ENCODE assay signal across 8 mouse cellular contexts in the genomic region with DNA sequence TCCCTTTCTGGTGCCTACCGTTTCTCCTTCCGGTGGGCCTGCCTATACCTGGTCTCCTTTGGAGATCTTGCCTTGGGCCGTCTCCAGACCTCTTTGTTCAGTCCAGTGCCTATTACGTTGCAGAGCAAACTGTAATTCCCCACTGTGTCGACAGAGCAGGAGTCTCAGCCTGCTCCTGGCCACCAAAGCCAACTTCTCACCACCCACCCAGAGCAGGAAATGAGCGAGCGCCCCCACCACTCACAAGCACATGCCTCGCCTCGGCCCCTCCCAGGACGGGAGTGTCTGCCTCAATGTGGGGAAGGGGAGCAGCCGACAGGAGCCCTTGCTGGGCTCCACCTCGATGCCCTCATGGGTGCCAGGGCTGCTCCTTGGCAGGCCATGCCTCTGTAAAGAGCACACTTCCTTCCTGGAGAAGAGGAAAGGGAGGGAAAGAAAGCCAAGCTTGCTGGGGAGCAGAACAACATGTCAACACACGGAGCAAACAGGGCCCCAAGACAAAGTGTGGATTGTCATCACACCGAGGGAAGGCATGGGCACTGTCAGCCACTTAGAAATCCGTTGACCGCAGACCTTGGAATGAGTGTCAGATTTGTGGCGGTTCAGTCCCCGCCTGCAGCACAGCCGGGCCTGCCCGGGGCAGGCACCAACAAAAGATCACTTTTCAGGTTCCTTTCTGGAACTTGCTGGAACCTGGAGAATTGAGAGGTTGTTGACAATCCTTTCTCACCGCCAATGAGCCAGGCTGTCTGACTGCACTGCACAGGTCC. TPM values are rescaled to one million over a fixed set of nuclear protein-coding genes. Genes with fewer than 3 reads are reported as not detected.
A peak's percentile ranks its signal among the peaks of the same experiment; 100 is the strongest.
DNase-seq lines count a peak whose midpoint lies in the region; ATAC-seq and TF ChIP-seq lines count a peak whose summit lies in the region.

No protein-coding gene starts in this region.

- ATAC-seq in hindbrain, embryonic 13.5 days (ENCODE audit: low FRiP score) = no peak
- peak; percentile 66 for ATAC-seq in lung, postnatal 0 days
- ATAC-seq in forebrain, embryonic 16.5 days = no peak

- no peak overlapping the region for H3K4me2 ChIP-seq in hindbrain, embryonic 13.5 days
- peak overlapping the region; percentile 31; the same call in 1 of the 2 replicates for H3K4me2 ChIP-seq in lung, postnatal 0 days (replicated peaks; ENCODE audit: low read depth, low read length)
- H3K4me2 ChIP-seq in forebrain, embryonic 16.5 days (ENCODE audit: low read length) = no peak overlapping the region

- TF ChIP-seq EP300 in ES-Bruce4 (IDR thresholded peaks at IDR 0.05; ENCODE audit: insufficient read depth, low read depth, low read length) = no peak
- peak; percentile 42; the same call in 1 of the 2 replicates for TF ChIP-seq EP300 in lung, postnatal 0 days (IDR thresholded peaks at IDR 0.05)

- H3K4me1 ChIP-seq in cerebellum, adult 2 months (ENCODE audit: control insufficient read depth, insufficient read depth, low read length) = peaks cover 23% of the 10 kb centered on the region
- peaks cover 17% of the 10 kb centered on the region for H3K4me1 ChIP-seq in ES-Bruce4 (ENCODE audit: control insufficient read depth, insufficient read depth, low read length)
- H3K4me1 ChIP-seq in hindbrain, embryonic 13.5 days (replicated peaks) = peaks cover 73% of the 10 kb centered on the region
- H3K4me1 ChIP-seq in lung, postnatal 0 days (ENCODE audit: insufficient read depth, low read depth, low read length) = peaks cover 59% of the 10 kb centered on the region
- H3K4me1 ChIP-seq in forebrain, embryonic 16.5 days (replicated peaks; ENCODE audit: control insufficient read depth, insufficient read depth, low read length) = peaks cover 17% of the 10 kb centered on the region

- H3K36me3 ChIP-seq in ES-Bruce4 (ENCODE audit: control insufficient read depth, insufficient read depth, low read length, poor library complexity, severe bottlenecking) = no peaks in the 10 kb centered on the region
- H3K36me3 ChIP-seq in hindbrain, embryonic 13.5 days = peaks cover 52% of the 10 kb centered on the region
- no peaks in the 10 kb centered on the region for H3K36me3 ChIP-seq in lung, postnatal 0 days (ENCODE audit: insufficient read depth, low read length)
- peaks cover 5% of the 10 kb centered on the region; the same call in 1 of the 2 replicates for H3K36me3 ChIP-seq in forebrain, embryonic 16.5 days (ENCODE audit: control insufficient read depth, insufficient read depth)

- H3K9me3 ChIP-seq in ES-Bruce4 (replicated peaks; ENCODE audit: control insufficient read depth, insufficient read depth, low read length, poor library complexity, severe bottlenecking) = no peaks in the 10 kb centered on the region
- no peaks in the 10 kb centered on the region for H3K9me3 ChIP-seq in hindbrain, embryonic 13.5 days
- no peaks in the 10 kb centered on the region for H3K9me3 ChIP-seq in lung, postnatal 0 days (ENCODE audit: low read length)
- no peaks in the 10 kb centered on the region for H3K9me3 ChIP-seq in forebrain, embryonic 16.5 days (ENCODE audit: control insufficient read depth, low read length)

- no peak overlapping the region for H3K4me3 ChIP-seq in cerebellum, adult 2 months (replicated peaks; ENCODE audit: insufficient read depth, low read depth, low read length)
- H3K4me3 ChIP-seq in ES-Bruce4 (ENCODE audit: low read depth, low read length) = no peak overlapping the region
- no peak overlapping the region for H3K4me3 ChIP-seq in hindbrain, embryonic 13.5 days
- no peak overlapping the region for H3K4me3 ChIP-seq in lung, postnatal 0 days (ENCODE audit: low read depth, low read length)
- H3K4me3 ChIP-seq in forebrain, embryonic 16.5 days (replicated peaks; ENCODE audit: low read length) = no peak overlapping the region

- 0 out of 2 replicates have a peak overlapping the region, but pooled peaks have one; percentile 8 for H3K27ac ChIP-seq in cerebellum, adult 2 months (ENCODE audit: insufficient read depth, low read length)
- peak overlapping the region; percentile 62 for H3K27ac ChIP-seq in ES-Bruce4 (ENCODE audit: insufficient read depth, low read length)
- peak overlapping the region; percentile 78 for H3K27ac ChIP-seq in hindbrain, embryonic 13.5 days
- peak overlapping the region; percentile 88 for H3K27ac ChIP-seq in lung, postnatal 0 days (ENCODE audit: low read length)
- H3K27ac ChIP-seq in forebrain, embryonic 16.5 days (ENCODE audit: low read length) = no peak overlapping the region

- no peak for DNase-seq in cerebellum, adult 2 months
- no peak for DNase-seq in cerebellum, adult 11 months
- peak; percentile 83 for DNase-seq in lung, postnatal 0 days (ENCODE audit: low spot score)
- no peak for DNase-seq in right cerebral cortex, postnatal 4 days
- DNase-seq in cerebellum, adult 18-20 months = no peak

- WGBS in cerebellum, adult 2 months = 59% methylated on average over 21 of the region's 21 CpGs
- 82% methylated on average over 21 of the region's 21 CpGs for WGBS in hindbrain, embryonic 13.5 days
- WGBS in lung, postnatal 0 days = 17% methylated on average over 21 of the region's 21 CpGs
- 80% methylated on average over 21 of the region's 21 CpGs for WGBS in forebrain, embryonic 16.5 days

- H3K27me3 ChIP-seq in cerebellum, adult 2 months (ENCODE audit: control insufficient read depth, insufficient read depth, low read length) = no peaks in the 10 kb centered on the region
- no peaks in the 10 kb centered on the region for H3K27me3 ChIP-seq in ES-Bruce4 (ENCODE audit: control insufficient read depth, insufficient read depth, low read length, poor library complexity, severe bottlenecking)
- H3K27me3 ChIP-seq in hindbrain, embryonic 13.5 days = no peaks in the 10 kb centered on the region
- no peaks in the 10 kb centered on the region for H3K27me3 ChIP-seq in lung, postnatal 0 days (replicated peaks; ENCODE audit: insufficient read depth, low read length)
- H3K27me3 ChIP-seq in forebrain, embryonic 16.5 days (replicated peaks; ENCODE audit: control insufficient read depth, insufficient read depth, low read length) = no peaks in the 10 kb centered on the region

- TF ChIP-seq POLR2A in cerebellum, adult 2 months (IDR thresholded peaks at IDR 0.05; ENCODE audit: borderline replicate concordance, insufficient read depth, low read length) = no peak
- no peak for TF ChIP-seq POLR2A in ES-Bruce4 (IDR thresholded peaks at IDR 0.05; ENCODE audit: insufficient read depth, low read length)

- peak overlapping the region; percentile 17 for H3K9ac ChIP-seq in ES-Bruce4 (ENCODE audit: low read depth, poor library complexity, severe bottlenecking)
- no peak overlapping the region for H3K9ac ChIP-seq in hindbrain, embryonic 13.5 days
- no peak overlapping the region for H3K9ac ChIP-seq in lung, postnatal 0 days (replicated peaks; ENCODE audit: low read depth)
- H3K9ac ChIP-seq in forebrain, embryonic 16.5 days (replicated peaks; ENCODE audit: low read depth, low read length) = no peak overlapping the region

- no peak for TF ChIP-seq CTCF in cerebellum, adult 2 months (IDR thresholded peaks at IDR 0.05; ENCODE audit: borderline replicate concordance, insufficient read depth, low read depth, low read length)
- no peak for TF ChIP-seq CTCF in ES-Bruce4 (IDR thresholded peaks at IDR 0.05; ENCODE audit: low read depth, low read length)
- TF ChIP-seq CTCF in lung, postnatal 0 days (IDR thresholded peaks at IDR 0.05) = peak; percentile 51

RNA-seq across cellular contexts. Expression of gene Trim8, which starts 22.0 kb away (rescaled TPM):
- 40.3 and 43.4 TPM in 2 replicates for polyA plus RNA-seq in cerebellum, adult 2 months (2012; rRNA removed)
- 14.2 and 16.3 TPM in 2 replicates for polyA plus RNA-seq in ES-Bruce4 (2011; ENCODE audit: insufficient read depth, insufficient read length, low read depth, missing spikeins)
- 29.7 and 31.6 TPM in 2 replicates for polyA plus RNA-seq in hindbrain, embryonic 13.5 days (2015; fragmentation: Nextera tagmentation; extraction: Ambion mirVana)
- 34.1 and 34.8 TPM in 2 replicates for polyA plus RNA-seq in lung, postnatal 0 days (2015; fragmentation: Nextera tagmentation; extraction: Ambion mirVana)
- 24.5 and 27.7 TPM in 2 replicates for polyA plus RNA-seq in forebrain, embryonic 16.5 days (2015; fragmentation: Nextera tagmentation; extraction: Ambion mirVana)
